Mouse (Mus musculus) midbrain, embryonic 16.5 days (tissue): Measurements from ENCODE around the gene Pcdh9. TPM values are rescaled to one million over a fixed set of nuclear protein-coding genes. Genes with fewer than 3 reads are reported as not detected.

Experiments
- ATAC-seq: fragments of 200-750 bp; cut with Nextera tagmentation; 2 replicates; pipeline ENCODE4 v1.8.0; 2017; ENCODE audit warnings: moderate TSS enrichment
- H3K27ac ChIP-seq: fragments of 300-500 bp; sonication (generic); 2 replicates; pipeline ENCODE4 v1.5.1; 2014; ENCODE audit warnings: mild to moderate bottlenecking, low read length, mixed read lengths
- H3K27me3 ChIP-seq: fragments of 300-500 bp; sonication (generic); 2 replicates; pipeline ENCODE4 v1.6.1; 2014; ENCODE audit warnings: low read depth, low read length, mixed read lengths; ENCODE audit not compliant: control insufficient read depth, insufficient read depth
- H3K36me3 ChIP-seq: fragments of 300-500 bp; sonication (generic); 2 replicates; pipeline ENCODE4 v1.6.1; 2014; ENCODE audit warnings: mild to moderate bottlenecking, low read length, moderate library complexity, mixed read lengths; ENCODE audit not compliant: control insufficient read depth, insufficient read depth
- H3K4me1 ChIP-seq: fragments of 300-500 bp; sonication (generic); 2 replicates; pipeline ENCODE4 v1.6.1; 2014; ENCODE audit warnings: mild to moderate bottlenecking, low read length, mixed read lengths; ENCODE audit not compliant: control insufficient read depth, insufficient read depth
- H3K4me2 ChIP-seq: fragments of 300-500 bp; sonication (generic); 2 replicates; pipeline ENCODE4 v1.6.1; 2014; ENCODE audit warnings: mild to moderate bottlenecking, low read length, mixed read lengths
- H3K4me3 ChIP-seq: fragments of 300-500 bp; sonication (generic); 2 replicates; pipeline ENCODE4 v1.5.1; 2014; ENCODE audit warnings: low read depth, mild to moderate bottlenecking, low read length, moderate library complexity, mixed read lengths
- H3K9ac ChIP-seq: fragments of 300-500 bp; sonication (generic); 2 replicates; pipeline ENCODE4 v1.6.1; 2014; ENCODE audit warnings: low read depth, low read length, mixed read lengths
- H3K9me3 ChIP-seq: fragments of 300-500 bp; sonication (generic); replicated peaks from 2 replicates; pipeline ENCODE4 v1.6.1; 2014; ENCODE audit warnings: mild to moderate bottlenecking, low read length, mixed read lengths; ENCODE audit not compliant: control insufficient read depth, poor library complexity, severe bottlenecking
- WGBS: fragments of 180-500 bp; shearing (Covaris S2); extraction: QIAGEN DNeasy Blood & Tissue Kit; methylation state at CpG from one replicate; pipeline ENCODE4 v1.1.7; 2014; 5-methylcytosine and 5-hydroxymethylcytosine counted together
- polyA plus RNA-seq: library from polyadenylated mRNA; unstranded; fragments of >200 nt; fragmentation: Nextera tagmentation; extraction: Ambion mirVana; gene quantifications from 2 replicates; pipeline ENCODE4 v1.2.1, GENCODE M21; 2015

Pcdh9 gene
- polyA plus RNA-seq, 1 experiment from 2014 or later: 179 TPM

DNA sequence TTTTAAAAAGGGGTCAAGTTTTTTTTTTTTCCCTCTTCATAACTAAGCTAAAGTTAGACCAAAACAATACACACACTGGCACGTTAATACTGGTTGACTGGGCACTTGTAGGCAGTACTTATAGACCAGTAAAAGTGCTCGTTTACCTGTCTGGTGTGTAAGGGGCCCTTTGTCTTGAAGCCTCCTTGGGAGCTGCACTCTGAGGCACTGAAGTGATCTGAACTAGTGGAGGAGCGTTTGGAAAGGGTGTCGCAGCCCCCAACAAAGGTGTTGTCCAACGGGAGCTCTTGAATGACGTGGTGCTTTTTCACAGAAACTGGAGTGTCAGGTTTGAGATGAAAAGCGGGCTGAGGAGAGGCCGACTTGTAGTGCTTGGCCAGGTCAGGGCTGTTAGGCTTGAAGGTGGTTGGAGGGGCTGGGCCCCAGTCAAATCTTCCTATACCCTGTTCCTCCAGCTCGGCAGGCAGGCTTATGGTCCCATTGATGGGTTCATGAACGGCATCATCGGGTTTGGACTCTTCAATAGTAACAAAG, 4.9 kb downstream of the Pcdh9 start:
- no peak overlapping the region for H3K27ac ChIP-seq
- peak overlapping the region; percentile 21 for H3K4me3 ChIP-seq
- H3K27me3 ChIP-seq: no peaks in the 10 kb centered on the region
- no peak for ATAC-seq
- 78% methylated on average over 11 of the region's 11 CpGs for WGBS
- H3K4me1 ChIP-seq: peaks cover 28% of the 10 kb centered on the region
- peak overlapping the region; percentile 74 for H3K4me2 ChIP-seq
- H3K9me3 ChIP-seq: no peaks in the 10 kb centered on the region
- H3K9ac ChIP-seq: no peak overlapping the region
- peaks cover 6% of the 10 kb centered on the region for H3K36me3 ChIP-seq

DNA sequence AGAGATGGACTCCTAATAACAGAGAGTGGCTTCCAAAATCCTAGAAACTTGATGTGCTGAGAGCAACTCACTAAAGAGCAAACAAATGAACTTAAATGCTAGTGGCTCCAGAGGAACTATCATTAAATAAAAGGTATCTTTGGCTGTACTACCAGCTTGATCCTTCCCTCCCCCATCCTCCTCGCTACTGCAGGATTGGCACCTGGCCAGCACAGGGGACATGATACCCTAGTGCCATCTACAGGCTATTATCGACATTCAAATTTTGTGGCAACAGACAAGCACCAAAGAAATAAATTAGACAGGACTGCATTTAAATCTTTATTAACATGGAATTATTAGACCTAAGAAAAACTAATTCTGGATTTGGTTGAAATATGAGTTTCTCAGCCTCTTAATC, 6.0 kb downstream of the Pcdh9 start:
- Histone ChIP-seq H3K4me1 (peaks cover 30% of the 10 kb centered on the region), H3K4me2 (peak overlapping the region; percentile 39), H3K27ac (no peak overlapping the region), H3K9me3 (no peaks in the 10 kb centered on the region), H3K27me3 (no peaks in the 10 kb centered on the region), H3K4me3 (peak overlapping the region; percentile 28), H3K9ac (no peak overlapping the region), H3K36me3 (peaks cover 6% of the 10 kb centered on the region)
- 3% methylated on average over 2 of the region's 2 CpGs for WGBS
- ATAC-seq: peak; percentile 66; the same call in 1 of the 2 replicates

DNA sequence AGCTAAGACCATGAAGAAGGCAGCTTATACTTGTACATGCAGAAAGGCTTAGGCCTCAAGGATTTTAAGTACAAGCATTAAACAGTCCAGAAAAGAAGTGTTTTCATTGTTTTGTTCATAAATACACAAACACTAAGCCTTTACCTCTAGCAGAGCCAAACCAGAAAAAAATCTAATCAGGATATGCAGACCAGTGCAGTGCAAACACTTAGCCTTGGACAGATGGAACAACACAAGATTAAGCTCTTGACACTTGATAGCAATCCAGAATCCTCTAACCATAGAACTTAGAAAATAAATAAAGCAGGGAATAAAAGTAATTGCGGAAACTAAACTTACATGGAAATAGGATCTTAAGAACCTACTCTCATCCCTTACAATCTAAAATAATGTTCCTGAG, 10.4 kb downstream of the Pcdh9 start:
- ATAC-seq: no peak
- H3K27me3 ChIP-seq: no peaks in the 10 kb centered on the region
- H3K9me3 ChIP-seq: no peaks in the 10 kb centered on the region
- no peak overlapping the region for H3K4me2 ChIP-seq
- no peak overlapping the region for H3K27ac ChIP-seq
- no peak overlapping the region for H3K9ac ChIP-seq
- H3K4me1 ChIP-seq: peaks cover 12% of the 10 kb centered on the region
- 100% methylated on average over 1 of the region's 1 CpGs for WGBS
- H3K4me3 ChIP-seq: no peak overlapping the region
- H3K36me3 ChIP-seq: no peaks in the 10 kb centered on the region

DNA sequence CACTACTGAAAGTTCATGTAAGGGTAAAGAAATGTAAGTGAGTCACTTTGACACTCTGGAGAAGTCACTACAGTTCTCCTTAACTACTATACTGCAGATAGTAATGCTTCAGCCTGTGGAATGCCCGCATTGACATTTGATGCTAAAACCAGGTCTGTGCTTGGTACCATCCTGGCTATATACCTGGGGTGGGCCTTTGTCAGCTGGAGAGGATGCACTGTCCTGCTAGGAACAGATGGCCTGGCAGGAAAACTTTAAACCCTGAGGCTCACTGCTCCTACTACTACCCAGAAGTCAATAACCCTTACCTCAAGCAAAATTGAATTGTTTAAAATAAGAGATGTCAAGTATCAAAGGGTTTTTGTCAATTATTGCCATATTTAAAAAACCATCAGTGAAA, 14.5 kb downstream of the Pcdh9 start:
- Histone ChIP-seq H3K27ac (no peak overlapping the region), H3K4me1 (peaks cover 4% of the 10 kb centered on the region), H3K4me2 (no peak overlapping the region), H3K36me3 (no peaks in the 10 kb centered on the region), H3K9me3 (no peaks in the 10 kb centered on the region), H3K4me3 (no peak overlapping the region), H3K27me3 (no peaks in the 10 kb centered on the region), H3K9ac (no peak overlapping the region)
- no peak for ATAC-seq
- WGBS: 93% methylated on average over 1 of the region's 1 CpGs

DNA sequence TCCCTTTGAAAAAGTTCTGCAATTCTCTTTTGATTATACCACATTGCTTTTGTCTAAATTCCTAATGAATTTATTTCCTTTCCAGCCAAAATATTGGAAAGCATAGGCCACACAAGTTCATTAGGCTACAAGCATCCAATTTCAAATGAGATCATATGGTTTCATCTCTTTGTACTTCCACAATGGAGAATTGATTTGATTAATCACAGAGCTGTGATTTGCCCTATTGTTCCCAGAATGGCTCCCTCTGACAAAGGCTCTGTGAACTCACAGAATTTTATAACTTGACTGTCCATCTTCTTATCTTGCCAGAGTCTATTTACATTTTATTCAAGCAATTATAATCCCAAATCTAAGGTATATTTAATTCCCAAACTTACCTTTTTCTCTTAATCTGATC, 22.3 kb downstream of the Pcdh9 start:
- no peak for ATAC-seq
- H3K4me1 ChIP-seq: no peaks in the 10 kb centered on the region
- H3K9ac ChIP-seq: no peak overlapping the region

DNA sequence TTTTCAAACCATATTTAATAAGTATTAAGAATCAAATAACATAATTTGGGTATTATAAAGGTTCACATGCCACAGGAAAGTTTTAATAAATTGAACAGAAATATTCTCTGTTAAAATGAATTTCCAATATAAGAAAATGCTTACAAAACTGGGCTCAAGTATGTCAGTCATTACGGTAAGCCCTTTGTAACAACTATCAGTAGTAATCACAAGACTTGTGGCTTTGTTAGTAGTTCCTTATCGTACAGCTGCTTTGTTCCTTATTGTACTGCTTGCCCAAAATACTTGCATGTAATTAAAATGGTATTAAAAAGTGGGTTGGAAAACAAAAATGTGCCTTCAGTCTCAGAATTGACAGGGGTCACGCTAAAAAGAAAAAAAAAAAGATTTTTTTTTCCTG, 32.4 kb downstream of the Pcdh9 start:
- H3K27ac ChIP-seq: no peak overlapping the region
- H3K9me3 ChIP-seq: no peaks in the 10 kb centered on the region
- ATAC-seq: no peak
- WGBS: 77% methylated on average over 3 of the region's 3 CpGs
- no peaks in the 10 kb centered on the region for H3K4me1 ChIP-seq
- H3K9ac ChIP-seq: no peak overlapping the region
- no peak overlapping the region for H3K4me3 ChIP-seq
- H3K27me3 ChIP-seq: no peaks in the 10 kb centered on the region
- no peaks in the 10 kb centered on the region for H3K36me3 ChIP-seq
- no peak overlapping the region for H3K4me2 ChIP-seq

More for the DNA sequence above, 22.3 kb downstream of the Pcdh9 start:
- H3K27ac ChIP-seq: no peak overlapping the region
- no peak overlapping the region for H3K4me3 ChIP-seq
- H3K27me3 ChIP-seq: no peaks in the 10 kb centered on the region
- no peaks in the 10 kb centered on the region for H3K36me3 ChIP-seq
- no peak overlapping the region for H3K4me2 ChIP-seq
- H3K9me3 ChIP-seq: no peaks in the 10 kb centered on the region

DNA sequence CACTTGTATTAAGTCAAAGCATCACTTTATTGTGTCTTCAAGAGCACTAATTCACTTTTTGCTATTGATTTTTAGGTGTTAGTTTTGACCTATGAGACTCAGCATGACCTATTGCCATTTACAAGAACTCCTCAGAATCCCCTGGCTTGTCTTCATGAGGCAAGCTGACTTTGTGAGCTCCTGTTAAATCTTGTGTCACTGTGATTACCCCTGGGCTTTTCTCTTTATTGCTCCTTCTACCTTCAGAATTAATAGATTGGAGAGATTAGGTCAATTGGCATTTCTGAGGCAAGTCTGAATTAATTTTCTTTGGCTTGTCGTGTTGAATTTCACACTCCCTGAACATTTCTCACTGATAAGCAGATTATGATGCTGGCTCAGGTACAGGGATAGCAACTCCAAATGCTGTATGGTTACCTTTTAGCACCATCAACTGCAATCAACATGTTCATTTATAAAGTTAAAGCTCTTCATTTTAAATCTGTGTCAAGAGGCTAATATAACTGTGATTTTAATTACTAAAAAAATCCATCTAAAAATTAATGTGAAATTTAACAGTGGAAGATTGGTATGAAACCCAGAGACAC, 44.3 kb downstream of the Pcdh9 start:
- Histone ChIP-seq H3K4me2 (no peak overlapping the region), H3K36me3 (no peaks in the 10 kb centered on the region), H3K4me1 (no peaks in the 10 kb centered on the region), H3K9ac (no peak overlapping the region), H3K27ac (no peak overlapping the region), H3K9me3 (no peaks in the 10 kb centered on the region), H3K4me3 (no peak overlapping the region), H3K27me3 (no peaks in the 10 kb centered on the region)
- ATAC-seq: no peak
- 4% methylated on average over 1 of the region's 1 CpGs for WGBS

DNA sequence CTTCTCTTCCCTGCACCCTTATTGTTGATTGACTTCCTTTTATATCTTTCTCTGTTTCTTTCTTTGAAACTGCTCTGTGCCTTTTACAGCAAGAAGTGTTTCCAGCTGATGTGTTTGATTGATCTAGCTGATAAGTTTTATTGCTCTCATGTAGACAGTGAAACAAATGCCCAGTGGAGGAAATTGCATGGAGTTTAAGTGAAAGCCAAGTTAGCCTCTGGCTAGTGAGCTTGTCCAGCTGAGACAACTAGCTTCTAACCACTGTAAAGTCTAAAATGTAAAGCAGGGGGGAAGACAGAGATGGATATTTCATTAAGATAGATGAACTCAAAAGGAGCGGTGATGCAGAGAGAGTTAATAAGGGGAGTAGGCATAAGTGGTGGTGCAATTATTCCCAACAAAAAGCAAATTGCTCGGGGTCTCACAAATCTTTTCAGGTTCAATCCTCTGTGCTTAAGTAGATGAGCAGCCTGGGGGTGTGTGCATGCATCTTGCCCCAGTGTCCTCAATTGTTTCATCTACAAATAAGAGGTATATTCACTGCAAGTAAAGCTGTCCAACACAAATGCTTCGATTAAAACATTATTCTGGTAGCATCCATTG, 47.7 kb downstream of the Pcdh9 start:
- 38% methylated on average over 3 of the region's 3 CpGs for WGBS
- no peak overlapping the region for H3K4me2 ChIP-seq
- H3K9me3 ChIP-seq: no peaks in the 10 kb centered on the region
- H3K9ac ChIP-seq: no peak overlapping the region
- no peak for ATAC-seq
- H3K36me3 ChIP-seq: no peaks in the 10 kb centered on the region
- no peak overlapping the region for H3K27ac ChIP-seq
- no peaks in the 10 kb centered on the region for H3K27me3 ChIP-seq
- no peaks in the 10 kb centered on the region for H3K4me1 ChIP-seq
- H3K4me3 ChIP-seq: no peak overlapping the region

DNA sequence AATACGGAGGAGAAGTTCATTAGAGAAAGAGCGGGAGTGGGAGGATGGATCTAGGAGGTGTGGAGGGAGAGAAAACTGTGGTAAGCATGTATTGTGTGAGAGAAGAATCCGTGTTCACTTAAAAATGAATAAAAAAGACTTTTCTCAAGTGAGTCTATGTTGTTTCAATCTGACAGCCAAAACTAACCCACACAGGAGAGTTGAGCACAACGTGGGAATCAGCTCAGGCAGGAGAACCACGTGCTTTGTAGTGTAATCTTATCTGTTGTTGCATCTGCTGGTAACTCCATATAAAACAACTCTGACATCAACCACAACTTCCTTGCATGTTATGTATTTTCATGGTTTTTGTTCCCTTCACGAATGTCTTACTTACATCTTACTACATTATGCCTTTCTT, 58.0 kb downstream of the Pcdh9 start:
- no peaks in the 10 kb centered on the region for H3K4me1 ChIP-seq
- no peaks in the 10 kb centered on the region for H3K36me3 ChIP-seq
- no peak overlapping the region for H3K9ac ChIP-seq
- H3K27me3 ChIP-seq: no peaks in the 10 kb centered on the region
- H3K27ac ChIP-seq: no peak overlapping the region
- no peak overlapping the region for H3K4me2 ChIP-seq
- ATAC-seq: no peak
- H3K4me3 ChIP-seq: no peak overlapping the region
- no peaks in the 10 kb centered on the region for H3K9me3 ChIP-seq
- 84% methylated on average over 6 of the region's 6 CpGs for WGBS
